Mouse (Mus musculus): ENCODE measurements around the gene Gm45234. TPM values are rescaled to one million over a fixed set of nuclear protein-coding genes. Genes with fewer than 3 reads are reported as not detected.

The Gm45234 gene
- total and polyA plus RNA-seq, 2 experiments from 2014 or later, result not detected

DNA sequence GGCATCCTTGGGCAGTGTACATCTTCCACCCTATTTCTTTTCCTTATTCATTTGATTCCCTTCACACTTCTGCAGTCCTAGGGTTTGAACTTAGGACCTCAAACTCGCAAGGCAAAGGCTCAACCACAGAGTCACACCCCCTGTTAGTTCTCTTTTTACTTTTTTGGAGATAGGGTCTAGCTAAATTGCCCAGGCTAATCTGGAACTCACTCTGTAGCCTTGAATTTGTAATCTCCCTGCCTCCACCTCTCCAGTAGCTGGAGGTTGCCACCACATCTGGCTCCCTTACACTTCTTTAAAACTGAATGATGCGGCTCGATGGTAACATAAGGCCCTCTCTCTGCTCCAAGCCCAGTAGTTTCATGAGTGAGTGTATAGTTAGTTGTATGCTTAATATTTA lies 21.4 kb downstream of the Gm45234 start:
- Histone ChIP-seq H3K4me3 (ENCODE audit: low read depth, low read length) (no peak overlapping the region), H3K36me3 (ENCODE audit: insufficient read depth, low read length) (no peaks in the 10 kb centered on the region), H3K4me1 (ENCODE audit: insufficient read depth, low read length) (peaks cover 2% of the 10 kb centered on the region; the same call in 1 of the 2 replicates), H3K27ac (ENCODE audit: low read depth, low read length) (no peak overlapping the region), H3K27me3 (ENCODE audit: insufficient read depth, low read length) (no peaks in the 10 kb centered on the region), H3K4me2 (ENCODE audit: low read depth, low read length, poor library complexity, severe bottlenecking) (no peak overlapping the region), H3K9me3 (ENCODE audit: low read length) (no peaks in the 10 kb centered on the region), H3K9ac (replicated peaks; ENCODE audit: low read length, poor library complexity, severe bottlenecking) (no peak overlapping the region)
- WGBS, result 87% methylated on average over 3 of the region's 3 CpGs
- TF ChIP-seq CTCF (IDR thresholded peaks at IDR 0.05), result no peak
- DNase-seq (ENCODE audit: low spot score) (no peak), ATAC-seq (ENCODE audit: low FRiP score) (no peak)

- no peaks in the 10 kb centered on the region for H3K36me3 ChIP-seq (ENCODE audit: insufficient read depth, low read length)
- H3K4me2 ChIP-seq (ENCODE audit: low read depth, low read length, poor library complexity, severe bottlenecking), result no peak overlapping the region
- ATAC-seq (ENCODE audit: low FRiP score) (no peak), DNase-seq (ENCODE audit: low spot score) (no peak)
- TF ChIP-seq CTCF (IDR thresholded peaks at IDR 0.05), result no peak
- H3K9ac ChIP-seq (replicated peaks; ENCODE audit: low read length, poor library complexity, severe bottlenecking), result no peak overlapping the region
- H3K27me3 ChIP-seq (ENCODE audit: insufficient read depth, low read length), result no peaks in the 10 kb centered on the region
- no peak overlapping the region for H3K27ac ChIP-seq (ENCODE audit: low read depth, low read length)
- H3K4me3 ChIP-seq (ENCODE audit: low read depth, low read length), result no peak overlapping the region
- 55% methylated on average over 19 of the region's 19 CpGs for WGBS
- no peaks in the 10 kb centered on the region for H3K4me1 ChIP-seq (ENCODE audit: insufficient read depth, low read length)
- H3K9me3 ChIP-seq (ENCODE audit: low read length), result no peaks in the 10 kb centered on the region
These were observed 23.1 kb downstream of the Gm45234 start for GRCm38 (mm10) chr6:124732476-124733370.

DNA sequence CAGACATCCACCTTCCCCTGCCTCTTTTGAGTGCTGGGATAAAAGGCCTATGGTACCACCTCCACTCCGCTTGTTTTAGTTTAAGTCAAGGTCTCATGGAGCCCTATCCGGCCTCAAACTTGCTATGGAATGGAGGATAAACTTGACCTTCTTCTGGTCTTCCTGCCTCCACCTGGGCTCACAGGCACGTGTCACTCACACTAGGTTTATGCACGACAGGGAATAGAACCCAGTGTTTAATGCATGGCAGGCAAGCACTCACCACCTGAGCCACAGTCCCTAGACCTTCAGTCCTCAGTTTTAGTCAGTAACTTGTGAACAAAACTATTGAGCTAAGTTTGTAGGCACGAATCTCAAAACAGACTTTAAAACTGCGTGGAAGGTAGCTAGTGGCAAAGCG lies 24.8 kb downstream of the Gm45234 start:
- Histone ChIP-seq H3K9ac (replicated peaks; ENCODE audit: low read length, poor library complexity, severe bottlenecking) (no peak overlapping the region), H3K4me3 (ENCODE audit: low read depth, low read length) (no peak overlapping the region), H3K27me3 (ENCODE audit: insufficient read depth, low read length) (no peaks in the 10 kb centered on the region), H3K27ac (ENCODE audit: low read depth, low read length) (no peak overlapping the region), H3K4me2 (ENCODE audit: low read depth, low read length, poor library complexity, severe bottlenecking) (no peak overlapping the region), H3K9me3 (ENCODE audit: low read length) (no peaks in the 10 kb centered on the region), H3K36me3 (ENCODE audit: insufficient read depth, low read length) (no peaks in the 10 kb centered on the region), H3K4me1 (ENCODE audit: insufficient read depth, low read length) (no peaks in the 10 kb centered on the region)
- ATAC-seq (ENCODE audit: low FRiP score), result no peak
- WGBS, result 86% methylated on average over 7 of the region's 7 CpGs
- DNase-seq (ENCODE audit: low spot score), result no peak
- TF ChIP-seq CTCF (IDR thresholded peaks at IDR 0.05), result no peak

DNA sequence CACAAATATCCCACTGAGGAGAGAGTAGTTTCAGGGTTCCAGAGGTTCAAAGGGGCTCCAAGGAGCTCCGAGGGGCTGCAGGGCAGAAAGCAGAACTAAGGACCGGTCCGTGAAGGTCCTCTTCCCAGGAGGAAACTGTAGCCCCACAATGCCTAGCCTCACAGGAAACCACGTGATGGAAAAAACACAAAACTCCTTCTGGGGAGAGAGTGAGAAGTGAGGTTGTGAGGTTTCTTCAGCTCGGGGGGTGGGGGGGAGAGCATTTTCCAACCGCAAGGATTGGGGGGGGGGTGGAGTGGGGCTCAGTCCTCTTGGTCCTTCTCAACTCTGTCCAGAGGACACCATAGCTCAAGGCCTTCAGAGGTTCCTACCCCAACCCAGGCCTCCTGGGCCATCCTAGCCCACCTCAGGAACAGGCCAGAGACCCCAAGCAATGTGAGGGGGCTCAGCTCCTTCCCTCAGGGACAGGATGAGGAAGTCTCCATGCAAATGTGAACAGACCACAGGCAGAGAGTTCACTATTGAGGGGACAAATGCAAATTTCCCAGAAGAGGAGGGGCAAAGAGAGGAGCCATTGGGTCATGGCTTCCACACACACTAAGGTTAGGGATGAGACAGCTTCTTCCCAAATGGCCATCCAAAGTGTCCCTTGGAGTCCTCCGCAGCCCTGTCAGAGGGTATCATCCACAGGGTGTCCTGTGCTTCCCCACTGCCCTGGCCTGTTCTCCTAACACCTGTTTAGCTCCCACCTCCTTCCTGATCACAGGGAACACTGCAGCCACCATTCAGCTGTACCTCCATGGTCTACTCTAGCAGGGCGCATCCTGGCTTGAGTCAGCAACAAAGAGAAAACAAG lies 25.7 kb downstream of the Gm45234 start:
- no peak for DNase-seq (ENCODE audit: low spot score)
- no peak overlapping the region for H3K27ac ChIP-seq (ENCODE audit: low read depth, low read length)
- no peak for ATAC-seq (ENCODE audit: low FRiP score)
- no peak overlapping the region for H3K4me3 ChIP-seq (ENCODE audit: low read depth, low read length)
- H3K4me1 ChIP-seq (ENCODE audit: insufficient read depth, low read length), result no peaks in the 10 kb centered on the region
- H3K27me3 ChIP-seq (ENCODE audit: insufficient read depth, low read length), result no peaks in the 10 kb centered on the region
- 84% methylated on average over 8 of the region's 8 CpGs for WGBS
- no peak overlapping the region for H3K4me2 ChIP-seq (ENCODE audit: low read depth, low read length, poor library complexity, severe bottlenecking)
- no peaks in the 10 kb centered on the region for H3K36me3 ChIP-seq (ENCODE audit: insufficient read depth, low read length)
- H3K9me3 ChIP-seq (ENCODE audit: low read length), result no peaks in the 10 kb centered on the region
- no peak overlapping the region for H3K9ac ChIP-seq (replicated peaks; ENCODE audit: low read length, poor library complexity, severe bottlenecking)
- no peak for TF ChIP-seq CTCF (IDR thresholded peaks at IDR 0.05)

DNA sequence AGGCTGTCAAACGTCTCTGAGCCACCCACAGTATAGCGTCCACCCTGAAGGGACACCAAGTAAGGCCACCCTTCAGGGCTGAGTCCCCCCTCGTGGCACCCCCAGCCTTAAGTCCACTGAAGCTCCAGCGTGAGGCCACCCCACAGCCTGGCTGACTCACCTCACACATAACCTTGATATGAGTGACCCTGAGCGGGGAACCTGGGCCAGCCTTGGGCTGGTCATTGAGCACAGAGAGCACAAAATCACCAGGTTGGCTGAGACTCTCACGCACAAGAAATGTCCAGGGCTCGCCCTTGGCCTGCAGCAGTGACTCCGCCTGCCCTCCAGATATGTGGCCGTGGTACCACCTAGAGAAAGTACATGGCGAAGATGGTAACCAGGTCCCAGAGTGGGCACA lies 27.2 kb downstream of the Gm45234 start:
- no peak overlapping the region for H3K9ac ChIP-seq (replicated peaks; ENCODE audit: low read length, poor library complexity, severe bottlenecking)
- DNase-seq (ENCODE audit: low spot score), result no peak
- no peak overlapping the region for H3K4me2 ChIP-seq (ENCODE audit: low read depth, low read length, poor library complexity, severe bottlenecking)
- 91% methylated on average over 10 of the region's 10 CpGs for WGBS
- H3K36me3 ChIP-seq (ENCODE audit: insufficient read depth, low read length), result no peaks in the 10 kb centered on the region
- H3K4me1 ChIP-seq (ENCODE audit: insufficient read depth, low read length), result no peaks in the 10 kb centered on the region
- no peak overlapping the region for H3K27ac ChIP-seq (ENCODE audit: low read depth, low read length)
- no peak overlapping the region for H3K4me3 ChIP-seq (ENCODE audit: low read depth, low read length)
- ATAC-seq (ENCODE audit: low FRiP score), result no peak
- H3K27me3 ChIP-seq (ENCODE audit: insufficient read depth, low read length), result no peaks in the 10 kb centered on the region
- TF ChIP-seq CTCF (IDR thresholded peaks at IDR 0.05), result no peak
- H3K9me3 ChIP-seq (ENCODE audit: low read length), result no peaks in the 10 kb centered on the region

- no peaks in the 10 kb centered on the region for H3K4me1 ChIP-seq (ENCODE audit: insufficient read depth, low read length)
- WGBS, result 88% methylated on average over 10 of the region's 10 CpGs
- H3K27ac ChIP-seq (ENCODE audit: low read depth, low read length), result no peak overlapping the region
- no peak overlapping the region for H3K4me2 ChIP-seq (ENCODE audit: low read depth, low read length, poor library complexity, severe bottlenecking)
- H3K9ac ChIP-seq (replicated peaks; ENCODE audit: low read length, poor library complexity, severe bottlenecking), result no peak overlapping the region
- DNase-seq (ENCODE audit: low spot score) (no peak), ATAC-seq (ENCODE audit: low FRiP score) (no peak)
- H3K4me3 ChIP-seq (ENCODE audit: low read depth, low read length), result no peak overlapping the region
- no peaks in the 10 kb centered on the region for H3K9me3 ChIP-seq (ENCODE audit: low read length)
- no peaks in the 10 kb centered on the region for H3K27me3 ChIP-seq (ENCODE audit: insufficient read depth, low read length)
- no peak for TF ChIP-seq CTCF (IDR thresholded peaks at IDR 0.05)
- H3K36me3 ChIP-seq (ENCODE audit: insufficient read depth, low read length), result no peaks in the 10 kb centered on the region
These were observed 31.3 kb downstream of the Gm45234 start for GRCm38 (mm10) chr6:124724472-124724871.
